Mouse (Mus musculus): Measurements from ENCODE around the gene Ddx41. TPM values are rescaled to one million over a fixed set of nuclear protein-coding genes. Genes with fewer than 3 reads are reported as not detected.

Gene Ddx41
- polyA plus RNA-seq, 1 experiment from 2014 or later: 73.8 TPM

- Histone ChIP-seq H3K36me3 (ENCODE audit: control insufficient read depth, insufficient read depth, low read length) (peaks cover 7% of the 10 kb centered on the region), H3K4me3 (ENCODE audit: low read depth, low read length) (no peak overlapping the region), H3K4me2 (no peak overlapping the region), H3K4me1 (ENCODE audit: control insufficient read depth, insufficient read depth, low read length) (no peaks in the 10 kb centered on the region), H3K27me3 (ENCODE audit: control insufficient read depth, insufficient read depth, low read length) (no peaks in the 10 kb centered on the region), H3K9me3 (ENCODE audit: control insufficient read depth, low read length) (no peaks in the 10 kb centered on the region), H3K27ac (ENCODE audit: low read depth, low read length) (no peak overlapping the region), H3K9ac (ENCODE audit: low read length) (no peak overlapping the region)
- ATAC-seq (ENCODE audit: low FRiP score) (no peak), DNase-seq (ENCODE audit: low spot score, missing footprints) (no peak)
- WGBS: 92% methylated on average over 5 of the region's 5 CpGs
These were observed 12.0 kb upstream of the Ddx41 start for GRCm38 (mm10) chr13:55548426-55548825.

GRCm38 (mm10) chr13:55547916-55548315 lies 11.5 kb upstream of the Ddx41 start:
- Histone ChIP-seq H3K27me3 (ENCODE audit: control insufficient read depth, insufficient read depth, low read length) (no peaks in the 10 kb centered on the region), H3K4me3 (ENCODE audit: low read depth, low read length) (no peak overlapping the region), H3K4me1 (ENCODE audit: control insufficient read depth, insufficient read depth, low read length) (no peaks in the 10 kb centered on the region), H3K9me3 (ENCODE audit: control insufficient read depth, low read length) (no peaks in the 10 kb centered on the region), H3K9ac (ENCODE audit: low read length) (no peak overlapping the region), H3K4me2 (no peak overlapping the region), H3K27ac (ENCODE audit: low read depth, low read length) (no peak overlapping the region), H3K36me3 (ENCODE audit: control insufficient read depth, insufficient read depth, low read length) (peaks cover 13% of the 10 kb centered on the region)
- DNase-seq (ENCODE audit: low spot score, missing footprints) (no peak), ATAC-seq (ENCODE audit: low FRiP score) (no peak)
- 100% methylated on average over 2 of the region's 2 CpGs for WGBS

- DNase-seq (ENCODE audit: low spot score, missing footprints): no peak
- H3K9ac ChIP-seq (ENCODE audit: low read length): no peak overlapping the region
- no peak for ATAC-seq (ENCODE audit: low FRiP score)
- H3K9me3 ChIP-seq (ENCODE audit: control insufficient read depth, low read length): no peaks in the 10 kb centered on the region
- no peak overlapping the region for H3K4me2 ChIP-seq
- H3K36me3 ChIP-seq (ENCODE audit: control insufficient read depth, insufficient read depth, low read length): peaks cover 24% of the 10 kb centered on the region
- H3K27ac ChIP-seq (ENCODE audit: low read depth, low read length): no peak overlapping the region
- H3K4me3 ChIP-seq (ENCODE audit: low read depth, low read length): no peak overlapping the region
- H3K27me3 ChIP-seq (ENCODE audit: control insufficient read depth, insufficient read depth, low read length): no peaks in the 10 kb centered on the region
- no peaks in the 10 kb centered on the region for H3K4me1 ChIP-seq (ENCODE audit: control insufficient read depth, insufficient read depth, low read length)
- 90% methylated on average over 6 of the region's 6 CpGs for WGBS
These were observed 8.3 kb upstream of the Ddx41 start for GRCm38 (mm10) chr13:55544792-55545191.

GRCm38 (mm10) chr13:55543447-55543846 lies 7.0 kb upstream of the Ddx41 start:
- peaks cover 26% of the 10 kb centered on the region for H3K36me3 ChIP-seq (ENCODE audit: control insufficient read depth, insufficient read depth, low read length)

GRCm38 (mm10) chr13:55542891-55543290 lies 6.4 kb upstream of the Ddx41 start:
- no peaks in the 10 kb centered on the region for H3K4me1 ChIP-seq (ENCODE audit: control insufficient read depth, insufficient read depth, low read length)
- no peaks in the 10 kb centered on the region for H3K27me3 ChIP-seq (ENCODE audit: control insufficient read depth, insufficient read depth, low read length)
- H3K9me3 ChIP-seq (ENCODE audit: control insufficient read depth, low read length): no peaks in the 10 kb centered on the region
- no peak overlapping the region for H3K4me3 ChIP-seq (ENCODE audit: low read depth, low read length)
- no peak overlapping the region for H3K9ac ChIP-seq (ENCODE audit: low read length)
- whole genome bisulfite sequencing: 97% methylated on average over 4 of the region's 4 CpGs
- H3K4me2 ChIP-seq: no peak overlapping the region
- no peak for DNase-seq (ENCODE audit: low spot score, missing footprints)
- ATAC-seq (ENCODE audit: low FRiP score): no peak
- no peak overlapping the region for H3K27ac ChIP-seq (ENCODE audit: low read depth, low read length)
- peaks cover 26% of the 10 kb centered on the region for H3K36me3 ChIP-seq (ENCODE audit: control insufficient read depth, insufficient read depth, low read length)

More at GRCm38 (mm10) chr13:55543447-55543846, 7.0 kb upstream of the Ddx41 start:
- H3K27ac ChIP-seq (ENCODE audit: low read depth, low read length): no peak overlapping the region
- H3K27me3 ChIP-seq (ENCODE audit: control insufficient read depth, insufficient read depth, low read length): no peaks in the 10 kb centered on the region
- no peak overlapping the region for H3K4me2 ChIP-seq
- ATAC-seq (ENCODE audit: low FRiP score) (no peak), DNase-seq (ENCODE audit: low spot score, missing footprints) (no peak)
- H3K9me3 ChIP-seq (ENCODE audit: control insufficient read depth, low read length): no peaks in the 10 kb centered on the region
- no peak overlapping the region for H3K4me3 ChIP-seq (ENCODE audit: low read depth, low read length)
- H3K4me1 ChIP-seq (ENCODE audit: control insufficient read depth, insufficient read depth, low read length): no peaks in the 10 kb centered on the region
- H3K9ac ChIP-seq (ENCODE audit: low read length): no peak overlapping the region
- WGBS: 91% methylated on average over 8 of the region's 8 CpGs

- H3K4me2 ChIP-seq: no peak overlapping the region
- no peak overlapping the region for H3K9ac ChIP-seq (ENCODE audit: low read length)
- peaks cover 26% of the 10 kb centered on the region for H3K36me3 ChIP-seq (ENCODE audit: control insufficient read depth, insufficient read depth, low read length)
- H3K4me3 ChIP-seq (ENCODE audit: low read depth, low read length): no peak overlapping the region
- H3K27me3 ChIP-seq (ENCODE audit: control insufficient read depth, insufficient read depth, low read length): no peaks in the 10 kb centered on the region
- no peak overlapping the region for H3K27ac ChIP-seq (ENCODE audit: low read depth, low read length)
- ATAC-seq (ENCODE audit: low FRiP score) (no peak), DNase-seq (ENCODE audit: low spot score, missing footprints) (no peak)
- no peaks in the 10 kb centered on the region for H3K9me3 ChIP-seq (ENCODE audit: control insufficient read depth, low read length)
- 94% methylated on average over 2 of the region's 2 CpGs for WGBS
- no peaks in the 10 kb centered on the region for H3K4me1 ChIP-seq (ENCODE audit: control insufficient read depth, insufficient read depth, low read length)
These were observed 4.5 kb upstream of the Ddx41 start for GRCm38 (mm10) chr13:55540933-55541332.

GRCm38 (mm10) chr13:55535796-55536193 lies 663 bp downstream of the Ddx41 start:
- Histone ChIP-seq H3K9ac (ENCODE audit: low read length) (peak overlapping the region; percentile 84), H3K36me3 (ENCODE audit: control insufficient read depth, insufficient read depth, low read length) (peaks cover 26% of the 10 kb centered on the region), H3K27me3 (ENCODE audit: control insufficient read depth, insufficient read depth, low read length) (no peaks in the 10 kb centered on the region), H3K4me2 (peak overlapping the region; percentile 97), H3K4me1 (ENCODE audit: control insufficient read depth, insufficient read depth, low read length) (peaks cover 6% of the 10 kb centered on the region), H3K27ac (ENCODE audit: low read depth, low read length) (no peak overlapping the region), H3K4me3 (ENCODE audit: low read depth, low read length) (peak overlapping the region; percentile 94), H3K9me3 (ENCODE audit: control insufficient read depth, low read length) (no peaks in the 10 kb centered on the region)
- DNase-seq (ENCODE audit: low spot score, missing footprints) (no peak), ATAC-seq (ENCODE audit: low FRiP score) (no peak; the same call in 1 of the 2 replicates)
- 22% methylated on average over 17 of the region's 17 CpGs for WGBS

- H3K4me1 ChIP-seq (ENCODE audit: control insufficient read depth, insufficient read depth, low read length): peaks cover 6% of the 10 kb centered on the region
- H3K27me3 ChIP-seq (ENCODE audit: control insufficient read depth, insufficient read depth, low read length): no peaks in the 10 kb centered on the region
- H3K4me3 ChIP-seq (ENCODE audit: low read depth, low read length): peak overlapping the region; percentile 94; the same call in 1 of the 2 replicates
- DNase-seq (ENCODE audit: low spot score, missing footprints) (no peak), ATAC-seq (ENCODE audit: low FRiP score) (no peak)
- H3K9ac ChIP-seq (ENCODE audit: low read length): no peak overlapping the region
- H3K9me3 ChIP-seq (ENCODE audit: control insufficient read depth, low read length): no peaks in the 10 kb centered on the region
- H3K27ac ChIP-seq (ENCODE audit: low read depth, low read length): no peak overlapping the region
- peak overlapping the region; percentile 97 for H3K4me2 ChIP-seq
- 93% methylated on average over 15 of the region's 15 CpGs for WGBS
- H3K36me3 ChIP-seq (ENCODE audit: control insufficient read depth, insufficient read depth, low read length): peaks cover 32% of the 10 kb centered on the region
These were observed 1.3 kb downstream of the Ddx41 start for GRCm38 (mm10) chr13:55535191-55535590.

GRCm38 (mm10) chr13:55529198-55529915 lies 7.1 kb downstream of the Ddx41 start, which contains the start of gene Dok3:
Gene Dok3 (minus strand): TSS chr13:55529296.
- no peaks in the 10 kb centered on the region for H3K9me3 ChIP-seq (ENCODE audit: control insufficient read depth, low read length)
- no peak for DNase-seq (ENCODE audit: low spot score, missing footprints)
- H3K27ac ChIP-seq (ENCODE audit: low read depth, low read length): no peak within 1 kb of the TSS
- no peak within 1 kb of the TSS for H3K4me3 ChIP-seq (ENCODE audit: low read depth, low read length)
- H3K4me1 ChIP-seq (ENCODE audit: control insufficient read depth, insufficient read depth, low read length): no peaks in the 10 kb centered on the region
- ATAC-seq (ENCODE audit: low FRiP score): no peak
- no peak within 1 kb of the TSS for H3K9ac ChIP-seq (ENCODE audit: low read length)
- H3K36me3 ChIP-seq (ENCODE audit: control insufficient read depth, insufficient read depth, low read length): peaks cover 29% of the 10 kb centered on the region
- no peak within 1 kb of the TSS for H3K4me2 ChIP-seq
- WGBS: 89% methylated on average over 8 of the region's 8 CpGs
- H3K27me3 ChIP-seq (ENCODE audit: control insufficient read depth, insufficient read depth, low read length): no peaks in the 10 kb centered on the region

Measured in midbrain, embryonic 11.5 days (tissue).